Comparison of ENCODE assay signal across 8 mouse cellular contexts in the genomic region with DNA sequence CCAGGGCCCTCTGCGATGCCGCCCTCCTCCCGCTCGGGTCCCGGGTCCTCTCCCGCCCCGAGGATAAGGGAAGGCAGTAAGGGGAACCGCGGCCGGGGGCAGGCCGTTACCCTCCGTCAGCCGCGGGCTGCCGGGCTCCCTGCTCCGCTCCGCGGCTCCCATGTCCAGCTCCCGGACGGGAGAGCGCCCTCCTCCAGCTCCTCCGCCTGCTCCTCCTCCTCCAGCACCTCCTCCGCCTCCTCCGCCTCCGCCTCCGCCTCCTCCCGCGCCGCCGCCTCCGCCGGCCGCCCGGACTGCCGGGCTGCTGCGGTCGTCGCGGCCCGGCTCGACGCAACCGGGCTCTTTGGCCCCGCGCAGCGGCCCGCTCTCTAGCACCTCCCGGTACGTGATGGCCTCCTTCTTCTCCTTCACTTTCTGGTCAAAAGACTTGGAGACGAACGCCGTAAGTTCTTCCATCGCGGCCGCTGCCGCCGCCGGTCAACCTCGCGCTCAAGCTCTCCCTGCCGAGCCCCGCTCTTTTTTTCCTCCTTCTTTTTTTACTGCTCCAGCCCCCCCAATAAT. TPM values are rescaled to one million over a fixed set of nuclear protein-coding genes. Genes with fewer than 3 reads are reported as not detected.
DNase-seq lines count a peak whose midpoint lies in the region; ATAC-seq and TF ChIP-seq lines count a peak whose summit lies in the region.

A gene (plus strand): TSS at position 290 of the 561 bp plus-strand sequence.

- peaks cover 25% of the 10 kb centered on the region for H3K27me3 ChIP-seq in heart, adult 2 months (ENCODE audit: control insufficient read depth, insufficient read depth, low read length)
- peaks cover 75% of the 10 kb centered on the region for H3K27me3 ChIP-seq in liver, embryonic 12.5 days (replicated peaks)

- H3K9ac ChIP-seq in heart, adult 2 months (ENCODE audit: low read depth, low read length) = peak within 1 kb of the TSS; percentile 47
- peak within 1 kb of the TSS; percentile 28; the same call in 1 of the 2 replicates for H3K9ac ChIP-seq in liver, embryonic 12.5 days

- no peak for TF ChIP-seq POLR2A in cortical plate, adult 2 months (IDR thresholded peaks at IDR 0.05; ENCODE audit: extremely low read depth, insufficient read depth, low read length)
- TF ChIP-seq POLR2A in heart, adult 2 months (IDR thresholded peaks at IDR 0.05; ENCODE audit: insufficient read depth, low read depth, low read length) = no peak

- no peak for TF ChIP-seq CTCF in cortical plate, adult 2 months (IDR thresholded peaks at IDR 0.05; ENCODE audit: extremely low read depth, insufficient read depth, low read length)
- TF ChIP-seq CTCF in heart, adult 2 months (IDR thresholded peaks at IDR 0.05) = no peak

- no peak within 1 kb of the TSS for H3K27ac ChIP-seq in cortical plate, adult 2 months (ENCODE audit: insufficient read depth, low read length)
- H3K27ac ChIP-seq in heart, adult 2 months = no peak within 1 kb of the TSS
- H3K27ac ChIP-seq in liver, embryonic 12.5 days = no peak within 1 kb of the TSS

- no peaks in the 10 kb centered on the region for H3K4me1 ChIP-seq in cortical plate, adult 2 months (ENCODE audit: control insufficient read depth, insufficient read depth, low read length)
- H3K4me1 ChIP-seq in heart, adult 2 months (ENCODE audit: control insufficient read depth, insufficient read depth, low read length) = peaks cover 2% of the 10 kb centered on the region
- H3K4me1 ChIP-seq in liver, embryonic 12.5 days = peaks cover 33% of the 10 kb centered on the region

- TF ChIP-seq EP300 in heart, adult 2 months (IDR thresholded peaks at IDR 0.05; ENCODE audit: insufficient read depth, low read depth, low read length) = no peak

- H3K36me3 ChIP-seq in heart, adult 2 months (ENCODE audit: control insufficient read depth, insufficient read depth, low read length) = no peaks in the 10 kb centered on the region
- no peaks in the 10 kb centered on the region for H3K36me3 ChIP-seq in liver, embryonic 12.5 days

- peak; percentile 36 for DNase-seq in urinary bladder, adult 2 months (ENCODE audit: low spot score)
- DNase-seq in urinary bladder, postnatal 10 days (ENCODE audit: low spot score) = no peak
- DNase-seq in heart, adult 2 months = peak; percentile 79 to 81
- peak; percentile 80 for DNase-seq in kidney, adult 18-20 months
- DNase-seq in neural tube, embryonic 10.5 days (ENCODE audit: extremely low spot score, low spot score) = peak; percentile 82
- DNase-seq in natural killer cell, adult 2 months (ENCODE audit: low spot score in 2 of 2) = no peak

- ATAC-seq in liver, embryonic 12.5 days = peak; percentile 30; the same call in 1 of the 2 replicates

- H3K79me2 ChIP-seq in heart, adult 2 months (replicated peaks; ENCODE audit: control insufficient read depth, insufficient read depth, low read length) = no peaks in the 10 kb centered on the region

- H3K4me3 ChIP-seq in cortical plate, adult 2 months (ENCODE audit: insufficient read depth, low read length) = no peak within 1 kb of the TSS
- peak within 1 kb of the TSS; percentile 29 for H3K4me3 ChIP-seq in heart, adult 2 months
- H3K4me3 ChIP-seq in liver, embryonic 12.5 days = peak within 1 kb of the TSS; percentile 57

- intact Hi-C loops in heart, adult 2 months (cut with DNase I) = loop anchor here (10.0 kb wide), 2 partner anchors 454 to 1456 kb away; a partner anchor contains a TSS

- H3K4me2 ChIP-seq in liver, embryonic 12.5 days = peak within 1 kb of the TSS; percentile 71

- no peaks in the 10 kb centered on the region for H3K9me3 ChIP-seq in liver, embryonic 12.5 days (replicated peaks)

- whole genome bisulfite sequencing in heart, adult 2 months = 1% methylated on average over 61 of the region's 62 CpGs
- under 1% methylated on average over 51 of the region's 62 CpGs for WGBS in liver, embryonic 12.5 days (ENCODE audit: insufficient replicate concordance)

RNA-seq across cellular contexts. Expression of the gene that starts here (rescaled TPM):
- 8.0 and 13.2 TPM in 2 replicates for polyA plus RNA-seq in urinary bladder, adult 2 months (2012; rRNA removed)
- polyA plus RNA-seq in cortical plate, adult 2 months (2012; rRNA removed) = 20.5 TPM in 2 replicates
- 10 to 100 TPM; 10.6 to 11.0 TPM for total RNA-seq in heart, adult 2 months (2021)
- 2.4 and 4.0 TPM in 2 replicates for polyA plus RNA-seq in heart, adult 2 months (2012; rRNA removed)
- 15.1 and 16.3 TPM in 2 replicates for polyA plus RNA-seq in liver, embryonic 12.5 days (2016; fragmentation: Nextera tagmentation; extraction: Ambion mirVana)

Comparison
In these comparisons a context has a peak if more than half of its experiments do, and no peak if none do; other contexts are left out.
1. DNase-seq: peak in urinary bladder, adult 2 months (single experiment), heart, adult 2 months (2 of 2), kidney, adult 18-20 months (single experiment) and neural tube, embryonic 10.5 days (single experiment); none in urinary bladder, postnatal 10 days (single experiment) and natural killer cell, adult 2 months (0 of 2).